Comparison of ENCODE assay signal across 27 mouse cellular contexts in the genomic region with DNA sequence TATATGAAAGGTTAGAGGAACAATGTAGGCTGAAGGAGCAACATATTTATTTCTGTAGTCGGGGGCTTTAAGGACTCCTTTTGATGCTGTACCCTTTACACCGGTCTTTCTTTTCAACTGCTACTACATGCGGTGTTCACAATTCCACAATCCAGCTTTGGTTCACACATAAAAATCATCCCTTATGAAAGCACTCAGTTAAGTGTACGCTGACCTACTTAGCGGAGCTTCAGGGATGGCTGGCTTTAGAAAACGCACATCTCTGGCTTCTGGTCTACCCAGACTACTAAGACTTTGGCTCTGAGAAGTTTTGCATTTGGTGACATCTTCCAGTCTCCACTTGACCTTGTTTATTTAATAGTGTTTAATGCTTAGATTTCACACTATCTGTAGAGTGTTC. TPM values are rescaled to one million over a fixed set of nuclear protein-coding genes. Genes with fewer than 3 reads are reported as not detected.
DNase-seq lines count a peak whose midpoint lies in the region; ATAC-seq and TF ChIP-seq lines count a peak whose summit lies in the region.
"Had no signal": no experiment of that assay in that cellular context is flagged by ENCODE, and none has a peak within 500 bp of the region (broad histone marks: within the 10 kb centered on the region; RNA-seq: fewer than 3 reads in every experiment).

No protein-coding gene starts in this region.

- 87% methylated on average over 6 of the region's 6 CpGs for WGBS in hindbrain, postnatal 0 days
- 93% methylated on average over 6 of the region's 6 CpGs for WGBS in hindbrain, embryonic 13.5 days

- H3K4me3 ChIP-seq in hindbrain, postnatal 0 days (ENCODE audit: low read length), result no peak overlapping the region
- no peak overlapping the region for H3K4me3 ChIP-seq in hindbrain, embryonic 13.5 days
- H3K4me3 ChIP-seq: embryonic facial prominence, embryonic 10.5 days; embryonic facial prominence, embryonic 13.5 days; erythroblast, embryonic 14.5 days; forebrain, embryonic 13.5 days; heart, embryonic 10.5 days; heart, embryonic 13.5 days; hindbrain, embryonic 15.5 days; intestine, embryonic 15.5 days had no signal

- no peak overlapping the region for H3K9ac ChIP-seq in hindbrain, postnatal 0 days (replicated peaks; ENCODE audit: low read length)
- H3K9ac ChIP-seq in hindbrain, embryonic 13.5 days, result no peak overlapping the region
- H3K9ac ChIP-seq: embryonic facial prominence, embryonic 13.5 days; forebrain, embryonic 13.5 days; heart, embryonic 13.5 days; hindbrain, embryonic 15.5 days; intestine, embryonic 15.5 days had no signal

- DNase-seq in frontal cortex, postnatal 25 days (ENCODE audit: low spot score in 2 of 2), result no peak
- no peak for DNase-seq in hindbrain, postnatal 0 days (ENCODE audit: low spot score)
- DNase-seq in retina, embryonic 14.5 days (ENCODE audit: low spot score), result peak; percentile 14
- no peak for DNase-seq in yolk sac, embryonic 10.5 days (ENCODE audit: low spot score)
- DNase-seq: adrenal gland, adult 8-10 months; adrenal gland, postnatal 36 days; cerebellum, adult 11-12 months; cerebellum, adult 8-10 months; cerebellum, postnatal 10 days; cerebellum, postnatal 36 days; embryo, embryonic 11 days; gastrocnemius, postnatal 10 days; heart, adult 18-20 months; heart, postnatal 14 days; heart, postnatal 4 days; kidney, adult 11 months had no signal

- no peaks in the 10 kb centered on the region for H3K36me3 ChIP-seq in hindbrain, postnatal 0 days (ENCODE audit: insufficient read depth, low read length)
- no peaks in the 10 kb centered on the region for H3K36me3 ChIP-seq in hindbrain, embryonic 13.5 days
- H3K36me3 ChIP-seq: embryonic facial prominence, embryonic 10.5 days; embryonic facial prominence, embryonic 13.5 days; heart, embryonic 10.5 days; heart, embryonic 13.5 days; hindbrain, embryonic 15.5 days; intestine, embryonic 15.5 days had no signal

- TF ChIP-seq CTCF in hindbrain, postnatal 0 days (IDR thresholded peaks at IDR 0.05; ENCODE audit: low read depth), result no peak

- H3K27ac ChIP-seq in hindbrain, postnatal 0 days, result no peak overlapping the region
- H3K27ac ChIP-seq in hindbrain, embryonic 13.5 days, result no peak overlapping the region
- H3K27ac ChIP-seq: embryonic facial prominence, embryonic 10.5 days; embryonic facial prominence, embryonic 13.5 days; forebrain, embryonic 13.5 days; heart, embryonic 10.5 days; heart, embryonic 13.5 days; hindbrain, embryonic 15.5 days; intestine, embryonic 15.5 days had no signal

- H3K4me1 ChIP-seq in hindbrain, postnatal 0 days (ENCODE audit: insufficient read depth, low read length), result no peaks in the 10 kb centered on the region
- no peaks in the 10 kb centered on the region for H3K4me1 ChIP-seq in hindbrain, embryonic 13.5 days (replicated peaks)
- H3K4me1 ChIP-seq: forebrain, embryonic 13.5 days; intestine, embryonic 15.5 days had no signal

- H3K4me2 ChIP-seq in hindbrain, postnatal 0 days (ENCODE audit: low read depth, low read length), result no peak overlapping the region
- H3K4me2 ChIP-seq in hindbrain, embryonic 13.5 days, result no peak overlapping the region
- H3K4me2 ChIP-seq: embryonic facial prominence, embryonic 13.5 days; forebrain, embryonic 13.5 days; heart, embryonic 13.5 days; hindbrain, embryonic 15.5 days; intestine, embryonic 15.5 days had no signal

- ATAC-seq in frontal cortex, adult (ENCODE audit: low TSS enrichment), result peak; percentile 94
- peak; percentile 49; the same call in 1 of the 2 replicates for ATAC-seq in hindbrain, postnatal 0 days
- ATAC-seq in hindbrain, embryonic 13.5 days (ENCODE audit: low FRiP score), result no peak
- ATAC-seq: forebrain, embryonic 13.5 days; forebrain, embryonic 16.5 days; intestine, embryonic 15.5 days had no signal

- no peaks in the 10 kb centered on the region for H3K27me3 ChIP-seq in hindbrain, postnatal 0 days (ENCODE audit: insufficient read depth, low read length)
- no peaks in the 10 kb centered on the region for H3K27me3 ChIP-seq in hindbrain, embryonic 13.5 days
- H3K27me3 ChIP-seq: embryonic facial prominence, embryonic 13.5 days; forebrain, embryonic 13.5 days; heart, embryonic 13.5 days; hindbrain, embryonic 15.5 days; intestine, embryonic 15.5 days had no signal

- no peaks in the 10 kb centered on the region for H3K9me3 ChIP-seq in hindbrain, postnatal 0 days (ENCODE audit: low read length)
- no peaks in the 10 kb centered on the region for H3K9me3 ChIP-seq in hindbrain, embryonic 13.5 days
- H3K9me3 ChIP-seq: embryonic facial prominence, embryonic 10.5 days; embryonic facial prominence, embryonic 13.5 days; forebrain, embryonic 13.5 days; heart, embryonic 10.5 days; heart, embryonic 13.5 days; hindbrain, embryonic 15.5 days; intestine, embryonic 15.5 days had no signal

RNA-seq across cellular contexts. Expression of a gene that starts 57.7 kb away (rescaled TPM):
- 3.9 and 15.8 TPM in 2 replicates for total RNA-seq in hindbrain, postnatal 0 days (2014; rRNA removed)
- 0.82 and 0.85 TPM in 2 replicates for polyA plus RNA-seq in hindbrain, postnatal 0 days (2015; fragmentation: Nextera tagmentation; extraction: Ambion mirVana)
- 0.79 and 1.7 TPM in 2 replicates for polyA plus RNA-seq in hindbrain, embryonic 13.5 days (2015; fragmentation: Nextera tagmentation; extraction: Ambion mirVana)
